In the genomic region with DNA sequence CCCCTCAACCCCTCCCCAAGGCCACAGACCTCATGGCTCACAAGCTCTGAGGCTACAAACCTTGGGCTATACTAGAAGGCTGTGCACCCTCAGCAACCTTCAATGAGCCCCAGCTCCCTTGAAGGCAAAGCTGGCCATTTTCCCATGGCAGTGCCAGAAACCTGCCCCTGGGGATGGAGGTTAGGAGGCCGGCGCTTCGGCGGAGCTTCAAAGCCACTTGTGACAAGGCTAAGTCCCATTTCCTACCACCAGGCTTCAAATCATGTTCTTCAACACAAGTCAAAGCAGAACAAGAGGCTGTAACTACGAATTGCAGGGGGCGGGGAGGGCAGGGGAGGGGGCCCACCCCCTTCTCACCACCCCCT, we compare ENCODE assay signal across 9 mouse cellular contexts. TPM values are rescaled to one million over a fixed set of nuclear protein-coding genes. Genes with fewer than 3 reads are reported as not detected.
DNase-seq lines count a peak whose midpoint lies in the region; ATAC-seq lines count a peak whose summit lies in the region.
"Had no signal": no experiment of that assay in that cellular context is flagged by ENCODE, and none has a peak within 500 bp of the region (broad histone marks: within the 10 kb centered on the region; RNA-seq: fewer than 3 reads in every experiment).

No protein-coding gene starts in this region.

- 32% methylated on average over 6 of the region's 6 CpGs for WGBS in heart, embryonic 11.5 days (ENCODE audit: insufficient replicate concordance)
- WGBS in forebrain, embryonic 12.5 days, result 11% methylated on average over 6 of the region's 6 CpGs
- WGBS in liver, embryonic 16.5 days (ENCODE audit: insufficient replicate concordance), result 44% methylated on average over 6 of the region's 6 CpGs

- H3K4me1 ChIP-seq in heart, embryonic 11.5 days (ENCODE audit: control insufficient read depth, insufficient read depth, low read length), result peaks cover 90% of the 10 kb centered on the region
- H3K4me1 ChIP-seq in forebrain, embryonic 12.5 days, result peaks cover 48% of the 10 kb centered on the region
- peaks cover 60% of the 10 kb centered on the region for H3K4me1 ChIP-seq in liver, embryonic 16.5 days (ENCODE audit: control insufficient read depth, low read depth, low read length)

- DNase-seq in heart, adult 8-10 months (ENCODE audit: low spot score), result no peak
- DNase-seq in adrenal gland, adult 2 months, result peak; percentile 74
- no peak for DNase-seq in T-cell, adult 2 months (ENCODE audit: low spot score)
- no peak for DNase-seq in cerebellum, adult 8-10 months
- no peak for DNase-seq in urinary bladder, postnatal 14 days (ENCODE audit: low spot score)

- 0 out of 2 replicates have a peak overlapping the region, but pooled peaks have one; percentile 36 for H3K9ac ChIP-seq in heart, embryonic 11.5 days (ENCODE audit: low read depth, low read length)
- no peak overlapping the region for H3K9ac ChIP-seq in forebrain, embryonic 12.5 days
- no peak overlapping the region for H3K9ac ChIP-seq in liver, embryonic 16.5 days (ENCODE audit: low read depth, low read length)

- H3K4me3 ChIP-seq in heart, embryonic 11.5 days (ENCODE audit: low read depth, low read length), result no peak overlapping the region
- no peak overlapping the region for H3K4me3 ChIP-seq in forebrain, embryonic 12.5 days (replicated peaks)
- H3K4me3 ChIP-seq in liver, embryonic 16.5 days (ENCODE audit: low read depth, low read length), result no peak overlapping the region

- peaks cover 2% of the 10 kb centered on the region; the same call in 1 of the 2 replicates for H3K36me3 ChIP-seq in heart, embryonic 11.5 days (ENCODE audit: control insufficient read depth, insufficient read depth, low read length)
- H3K36me3 ChIP-seq in forebrain, embryonic 12.5 days (replicated peaks), result peaks cover 31% of the 10 kb centered on the region
- no peaks in the 10 kb centered on the region for H3K36me3 ChIP-seq in liver, embryonic 16.5 days (ENCODE audit: control insufficient read depth, insufficient read depth)

- no peak for ATAC-seq in heart, embryonic 11.5 days (replicated peaks; ENCODE audit: insufficient number of reproducible peaks, low FRiP score, low TSS enrichment)
- no peak for ATAC-seq in forebrain, embryonic 12.5 days (ENCODE audit: low FRiP score)
- ATAC-seq in liver, embryonic 16.5 days (ENCODE audit: low read depth), result no peak

- no peaks in the 10 kb centered on the region for H3K9me3 ChIP-seq in heart, embryonic 11.5 days (replicated peaks; ENCODE audit: control insufficient read depth, low read length)
- H3K9me3 ChIP-seq in forebrain, embryonic 12.5 days, result no peaks in the 10 kb centered on the region
- H3K9me3 ChIP-seq in liver, embryonic 16.5 days (replicated peaks; ENCODE audit: control insufficient read depth, low read length), result no peaks in the 10 kb centered on the region

- peak overlapping the region; percentile 78 for H3K4me2 ChIP-seq in heart, embryonic 11.5 days
- H3K4me2 ChIP-seq in forebrain, embryonic 12.5 days, result peak overlapping the region; percentile 29; the same call in 1 of the 2 replicates
- peak overlapping the region; percentile 37 for H3K4me2 ChIP-seq in liver, embryonic 16.5 days (ENCODE audit: low read depth, low read length)

- H3K27ac ChIP-seq in heart, embryonic 11.5 days (ENCODE audit: low read depth, low read length), result peak overlapping the region; percentile 42; the same call in 1 of the 2 replicates
- H3K27ac ChIP-seq in forebrain, embryonic 12.5 days, result no peak overlapping the region
- H3K27ac ChIP-seq in liver, embryonic 16.5 days (ENCODE audit: low read length), result no peak overlapping the region

- 0 out of 2 replicates have a peak, but pooled peaks cover 2% of the 10 kb centered on the region for H3K27me3 ChIP-seq in heart, embryonic 11.5 days (ENCODE audit: control insufficient read depth, insufficient read depth, low read length)
- H3K27me3 ChIP-seq in forebrain, embryonic 12.5 days, result peaks cover 17% of the 10 kb centered on the region
- peaks cover 23% of the 10 kb centered on the region for H3K27me3 ChIP-seq in liver, embryonic 16.5 days (ENCODE audit: control insufficient read depth, insufficient read depth, low read depth, low read length)

RNA-seq across cellular contexts. Expression of a gene that starts 53.3 kb away (rescaled TPM):
- polyA plus RNA-seq in heart, embryonic 11.5 days (2014; fragmentation: Nextera tagmentation; extraction: Ambion mirVana), result 1.0 and 1.1 TPM in 2 replicates
- total RNA-seq in heart, adult 8-10 months (2022), result under 1 TPM in 2 of 4 experiments, not detected in 2; 0.19 to 0.24 TPM
- total RNA-seq in adrenal gland, adult 2 months (2021), result 1 to 10 TPM; 4.6 to 5.6 TPM
- 18.7 and 21.1 TPM in 2 replicates for polyA plus RNA-seq in adrenal gland, adult 2 months (2012; rRNA removed)
- 5.8 and 6.7 TPM in 2 replicates for polyA plus RNA-seq in forebrain, embryonic 12.5 days (2016; fragmentation: Nextera tagmentation; extraction: Ambion mirVana)
- 0.18 and 0.21 TPM in 2 replicates for polyA plus RNA-seq in liver, embryonic 16.5 days (2015; fragmentation: Nextera tagmentation; extraction: Ambion mirVana)
- total RNA-seq: neutrophil, adult 5-6 weeks had no signal
